Mouse (Mus musculus) large intestine, adult 2 months (tissue): Measurements from ENCODE around the gene Itprip. TPM values are rescaled to one million over a fixed set of nuclear protein-coding genes. Genes with fewer than 3 reads are reported as not detected.
A peak's percentile ranks its signal among the peaks of the same experiment; 100 is the strongest.

Experiments
- DNase-seq: peaks from one replicate; pipeline ENCODE4 v3.0.0-alpha.2; 2012; ENCODE audit warnings: low read depth, low spot score
- WGBS: fragments of 180-500 bp; shearing (Covaris S2); methylation state at CpG from one replicate; pipeline ENCODE4 v1.1.7; 2018; 5-methylcytosine and 5-hydroxymethylcytosine counted together
- polyA plus RNA-seq: library from polyadenylated mRNA; depleted of rRNA; stranded (reverse); fragments of >200 nt; gene quantifications from 2 replicates; pipeline ENCODE4 v1.2.3, GENCODE M21; 2012

The Itprip gene
- polyA plus RNA-seq, 1 experiment = 3.6 TPM

GRCm38 (mm10) chr19:47890489-47891130 is 28.5 kb downstream of the Itprip start:
- WGBS = 30% methylated on average over 10 of the region's 10 CpGs
- DNase-seq = no peak

GRCm38 (mm10) chr19:47888037-47888436 is 31.1 kb downstream of the Itprip start:
- 88% methylated on average over 8 of the region's 8 CpGs for WGBS
- no peak for DNase-seq

- 81% methylated on average over 10 of the region's 10 CpGs for WGBS
- no peak for DNase-seq
Observed at GRCm38 (mm10) chr19:47887417-47887816, 31.7 kb downstream of the Itprip start.

- DNase-seq = no peak
- 36% methylated on average over 7 of the region's 7 CpGs for WGBS
Observed at GRCm38 (mm10) chr19:47886617-47887016, 32.5 kb downstream of the Itprip start.

- no peak for DNase-seq
- 85% methylated on average over 11 of the region's 11 CpGs for WGBS
Observed at GRCm38 (mm10) chr19:47885886-47886285, 33.2 kb downstream of the Itprip start.

- DNase-seq = no peak
- 51% methylated on average over 7 of the region's 7 CpGs for WGBS
Observed at GRCm38 (mm10) chr19:47885191-47885743, 33.8 kb downstream of the Itprip start.

- no peak for DNase-seq
Observed at GRCm38 (mm10) chr19:47884296-47885085, 34.6 kb downstream of the Itprip start.

GRCm38 (mm10) chr19:47882882-47883254 is 36.2 kb downstream of the Itprip start:
- 55% methylated on average over 9 of the region's 9 CpGs for WGBS
- no peak for DNase-seq

More at GRCm38 (mm10) chr19:47884296-47885085, 34.6 kb downstream of the Itprip start:
- 70% methylated on average over 13 of the region's 13 CpGs for WGBS

- 21% methylated on average over 11 of the region's 11 CpGs for WGBS
- peak; percentile 67 for DNase-seq
Observed at GRCm38 (mm10) chr19:47882151-47882881, 36.8 kb downstream of the Itprip start.

- WGBS = 76% methylated on average over 7 of the region's 7 CpGs
Observed at GRCm38 (mm10) chr19:47881538-47881937, 37.6 kb downstream of the Itprip start.

GRCm38 (mm10) chr19:47876252-47876651 is 42.8 kb downstream of the Itprip start:
- WGBS = 55% methylated on average over 15 of the region's 15 CpGs

More at GRCm38 (mm10) chr19:47881538-47881937, 37.6 kb downstream of the Itprip start:
- DNase-seq = no peak

GRCm38 (mm10) chr19:47871515-47871914 is 47.6 kb downstream of the Itprip start:
- DNase-seq = no peak
- 56% methylated on average over 10 of the region's 10 CpGs for WGBS

More at GRCm38 (mm10) chr19:47876252-47876651, 42.8 kb downstream of the Itprip start:
- no peak for DNase-seq

GRCm38 (mm10) chr19:47870102-47870666 is 48.9 kb downstream of the Itprip start:
- WGBS = 43% methylated on average over 7 of the region's 7 CpGs
- DNase-seq = no peak

- 18% methylated on average over 3 of the region's 3 CpGs for WGBS
Observed at GRCm38 (mm10) chr19:47869516-47869915, 49.6 kb downstream of the Itprip start.

GRCm38 (mm10) chr19:47868951-47869350 is 50.1 kb downstream of the Itprip start:
- no peak for DNase-seq
- 44% methylated on average over 4 of the region's 4 CpGs for WGBS

More at GRCm38 (mm10) chr19:47869516-47869915, 49.6 kb downstream of the Itprip start:
- no peak for DNase-seq

GRCm38 (mm10) chr19:47867628-47868175 is 51.4 kb downstream of the Itprip start:
- no peak for DNase-seq
- WGBS = 59% methylated on average over 4 of the region's 4 CpGs

- WGBS = under 1% methylated on average over 49 of the region's 49 CpGs
- peak; percentile 87 for DNase-seq
Observed at GRCm38 (mm10) chr19:47865353-47865947, 53.6 kb downstream of the Itprip start, which contains the start of gene Gsto2. Gene Gsto2, plus strand, starts transcription at chr19:47865534.

GRCm38 (mm10) chr19:47864721-47865120 is 54.4 kb downstream of the Itprip start:
- WGBS = 80% methylated on average over 7 of the region's 7 CpGs
- DNase-seq = no peak

- no peak for DNase-seq
Observed at GRCm38 (mm10) chr19:47864051-47864450, 55.0 kb downstream of the Itprip start.

More at GRCm38 (mm10) chr19:47864051-47864450, 55.0 kb downstream of the Itprip start:
- WGBS = 95% methylated on average over 9 of the region's 9 CpGs
